Mouse (Mus musculus) limb, embryonic 15.5 days (tissue): Measurements from ENCODE around the gene Wdr72. TPM values are rescaled to one million over a fixed set of nuclear protein-coding genes. Genes with fewer than 3 reads are reported as not detected.

Experiments
- ATAC-seq: fragments of 200-750 bp; cut with Nextera tagmentation; 2 replicates; pipeline ENCODE4 v1.8.0; 2017; ENCODE audit warnings: low read depth, moderate TSS enrichment; ENCODE audit not compliant: insufficient number of reproducible peaks, low FRiP score, low TSS enrichment
- H3K27ac ChIP-seq: fragments of 300-500 bp; sonication (generic); 2 replicates; pipeline ENCODE4 v1.5.1; 2015; ENCODE audit warnings: moderate library complexity, mild to moderate bottlenecking, inconsistent platforms
- H3K27me3 ChIP-seq: fragments of 300-500 bp; sonication (generic); 2 replicates; pipeline ENCODE4 v1.6.1; 2015; ENCODE audit warnings: inconsistent platforms
- H3K36me3 ChIP-seq: fragments of 300-500 bp; sonication (generic); 2 replicates; pipeline ENCODE4 v1.6.1; 2015; ENCODE audit warnings: inconsistent platforms
- H3K4me1 ChIP-seq: fragments of 300-500 bp; sonication (generic); 2 replicates; pipeline ENCODE4 v1.6.1; 2015; ENCODE audit warnings: inconsistent platforms
- H3K4me2 ChIP-seq: fragments of 300-500 bp; sonication (generic); 2 replicates; pipeline ENCODE4 v1.6.1; 2015; ENCODE audit warnings: mild to moderate bottlenecking, inconsistent platforms
- H3K4me3 ChIP-seq: fragments of 300-500 bp; sonication (generic); 2 replicates; pipeline ENCODE4 v1.5.1; 2015; ENCODE audit warnings: mild to moderate bottlenecking, inconsistent platforms
- H3K9ac ChIP-seq: fragments of 300-500 bp; sonication (generic); 2 replicates; pipeline ENCODE4 v1.6.1; 2015; ENCODE audit warnings: inconsistent platforms
- H3K9me3 ChIP-seq: fragments of 300-500 bp; sonication (generic); 2 replicates; pipeline ENCODE4 v1.6.1; 2016; ENCODE audit warnings: inconsistent platforms
- WGBS: fragments of 180-500 bp; shearing (Covaris S2); methylation state at CpG from one replicate; pipeline ENCODE4 v1.1.7; 2015; 5-methylcytosine and 5-hydroxymethylcytosine counted together
- polyA plus RNA-seq: library from polyadenylated mRNA; unstranded; fragments of >200 nt; fragmentation: Nextera tagmentation; extraction: Ambion mirVana; gene quantifications from 2 replicates; pipeline ENCODE4 v1.2.1, GENCODE M21; 2015

Gene Wdr72
- polyA plus RNA-seq, 1 experiment from 2014 or later, result 0.27 TPM

DNA sequence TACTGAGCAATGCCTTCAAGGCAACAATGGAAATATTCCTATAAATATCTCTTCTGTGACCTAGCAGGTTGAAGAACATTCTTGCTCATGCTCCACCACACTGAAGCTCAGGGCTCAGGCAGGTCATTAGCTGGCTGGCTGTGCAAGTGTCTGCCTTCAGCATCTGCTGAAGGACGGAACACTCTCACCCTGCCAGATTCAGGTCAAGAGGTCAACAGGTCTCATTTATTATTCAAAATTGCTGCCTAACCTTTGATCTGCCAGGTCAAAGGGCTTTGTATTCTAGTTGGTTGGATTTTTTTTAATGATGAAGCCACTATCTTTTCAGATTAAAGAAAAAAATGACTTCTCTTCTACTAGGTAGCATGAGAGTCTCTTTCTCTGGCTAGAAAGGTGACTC, 139.3 kb downstream of the Wdr72 start:
- Histone ChIP-seq H3K27ac (no peak overlapping the region), H3K27me3 (no peaks in the 10 kb centered on the region), H3K36me3 (no peaks in the 10 kb centered on the region), H3K9me3 (no peaks in the 10 kb centered on the region), H3K9ac (no peak overlapping the region), H3K4me1 (no peaks in the 10 kb centered on the region), H3K4me3 (no peak overlapping the region), H3K4me2 (no peak overlapping the region)
- ATAC-seq, result no peak
- 41% methylated on average over 1 of the region's 1 CpGs for WGBS

DNA sequence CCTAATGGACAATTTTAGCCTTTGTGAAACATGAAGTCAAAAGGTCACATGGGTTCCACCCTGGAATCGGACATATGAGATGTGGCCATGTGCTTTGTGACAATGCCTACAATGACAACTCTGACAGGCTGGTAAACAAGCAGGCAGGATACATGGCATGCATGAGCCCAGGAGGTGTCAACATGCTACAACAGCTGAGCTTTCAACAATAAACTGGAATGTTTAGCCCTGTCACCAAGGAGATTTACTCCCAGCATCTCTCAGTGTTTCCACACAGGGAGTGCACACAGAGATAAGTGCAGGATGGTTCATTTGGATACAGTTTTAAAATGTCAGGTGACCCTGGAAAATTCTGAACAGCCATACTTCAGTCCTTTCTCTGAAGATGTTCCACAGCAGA, 140.4 kb downstream of the Wdr72 start:
- Histone ChIP-seq H3K4me2 (no peak overlapping the region), H3K4me1 (no peaks in the 10 kb centered on the region), H3K36me3 (no peaks in the 10 kb centered on the region), H3K27ac (no peak overlapping the region), H3K4me3 (no peak overlapping the region), H3K9ac (no peak overlapping the region), H3K9me3 (no peaks in the 10 kb centered on the region), H3K27me3 (no peaks in the 10 kb centered on the region)
- WGBS, result 64% methylated on average over 1 of the region's 1 CpGs
- ATAC-seq, result no peak

DNA sequence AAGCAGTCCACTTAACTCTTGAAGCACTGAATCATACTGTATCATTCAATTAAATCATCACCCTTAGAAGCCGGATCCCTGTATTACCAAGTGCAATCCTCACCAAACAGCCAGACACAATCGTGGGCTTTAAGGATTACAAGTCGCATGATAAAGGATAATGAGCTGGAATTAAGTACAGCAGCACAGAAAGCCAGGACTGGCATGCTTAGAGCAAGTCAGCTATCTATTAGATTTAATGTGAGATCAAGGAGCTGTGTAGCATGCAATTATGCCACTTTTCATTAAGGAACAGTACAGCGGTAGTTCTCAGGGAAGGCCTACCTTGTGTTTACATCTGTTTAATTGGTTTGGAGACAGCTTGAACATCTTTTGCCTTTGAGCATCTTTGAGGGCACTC, 148.2 kb downstream of the Wdr72 start:
- Histone ChIP-seq H3K27ac (no peak overlapping the region), H3K4me1 (no peaks in the 10 kb centered on the region), H3K27me3 (no peaks in the 10 kb centered on the region), H3K4me2 (no peak overlapping the region), H3K4me3 (no peak overlapping the region), H3K9ac (no peak overlapping the region), H3K36me3 (no peaks in the 10 kb centered on the region), H3K9me3 (no peaks in the 10 kb centered on the region)
- WGBS, result 44% methylated on average over 4 of the region's 4 CpGs
- no peak for ATAC-seq

DNA sequence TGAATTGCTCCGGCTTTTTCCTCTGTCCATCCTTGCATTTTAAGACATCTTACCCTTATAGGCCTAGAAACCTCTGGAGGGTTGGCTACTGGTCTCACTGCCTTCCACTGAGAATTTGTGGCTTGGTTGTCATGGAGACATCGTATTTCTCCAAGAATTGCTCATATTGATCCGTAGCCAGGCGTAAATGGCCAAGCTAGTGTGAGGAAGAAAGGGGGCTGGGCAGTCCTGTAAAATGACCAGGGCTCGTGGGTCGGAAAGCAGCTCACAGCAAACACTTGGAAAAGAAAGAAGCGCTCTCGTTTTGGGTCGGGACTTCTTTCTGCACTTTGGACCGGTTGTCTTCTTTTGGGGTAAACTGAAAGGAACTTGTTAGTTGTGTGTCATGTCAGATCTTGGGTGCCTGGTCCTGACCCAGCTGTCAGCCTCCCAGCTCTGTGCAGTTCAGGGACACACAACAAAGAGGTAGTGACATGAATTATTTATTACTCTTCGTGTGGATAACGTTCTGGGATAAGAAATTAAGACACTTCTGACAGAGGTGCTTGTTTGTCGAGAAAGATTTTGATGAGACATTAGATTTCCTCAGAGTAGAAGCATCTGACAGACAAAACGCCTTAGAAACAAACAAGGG, 167.7 kb downstream of the Wdr72 start:
- no peaks in the 10 kb centered on the region for H3K36me3 ChIP-seq
- H3K9me3 ChIP-seq, result no peaks in the 10 kb centered on the region
- H3K27ac ChIP-seq, result no peak overlapping the region
- 56% methylated on average over 14 of the region's 14 CpGs for WGBS
- no peaks in the 10 kb centered on the region for H3K4me1 ChIP-seq
- no peak for ATAC-seq
- no peak overlapping the region for H3K9ac ChIP-seq
- no peaks in the 10 kb centered on the region for H3K27me3 ChIP-seq
- H3K4me3 ChIP-seq, result no peak overlapping the region
- H3K4me2 ChIP-seq, result no peak overlapping the region

GRCm38 (mm10) chr9:74282072-74282471, 171.9 kb downstream of the Wdr72 start:
- H3K27ac ChIP-seq, result no peak overlapping the region
- H3K4me2 ChIP-seq, result no peak overlapping the region
- no peaks in the 10 kb centered on the region for H3K27me3 ChIP-seq
- no peak overlapping the region for H3K9ac ChIP-seq
- no peaks in the 10 kb centered on the region for H3K4me1 ChIP-seq
- WGBS, result 41% methylated on average over 3 of the region's 3 CpGs
- H3K4me3 ChIP-seq, result no peak overlapping the region
- no peaks in the 10 kb centered on the region for H3K9me3 ChIP-seq
- H3K36me3 ChIP-seq, result no peaks in the 10 kb centered on the region
- ATAC-seq, result no peak

DNA sequence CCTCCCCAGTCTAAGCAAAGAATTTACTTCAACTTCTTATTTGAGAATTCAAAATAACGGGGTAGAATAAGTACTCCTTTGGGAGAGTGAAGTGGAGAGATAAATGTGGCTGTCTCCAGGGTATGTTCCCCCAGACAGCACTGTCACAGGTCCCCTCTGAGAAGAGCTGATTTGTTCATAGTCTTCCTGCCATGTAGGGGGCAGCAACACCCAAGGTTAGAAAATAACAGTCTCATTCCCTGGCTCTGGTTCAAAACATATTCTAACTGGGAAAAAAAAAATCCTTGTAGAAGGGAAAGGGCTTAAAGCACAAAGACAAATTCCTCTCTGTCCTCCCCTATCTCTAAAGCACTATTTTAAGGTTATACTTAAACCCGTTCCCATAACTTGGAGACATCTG, 176.1 kb downstream of the Wdr72 start:
- no peak for ATAC-seq
- Histone ChIP-seq H3K4me2 (no peak overlapping the region), H3K9ac (no peak overlapping the region), H3K9me3 (no peaks in the 10 kb centered on the region), H3K4me1 (no peaks in the 10 kb centered on the region), H3K4me3 (no peak overlapping the region), H3K36me3 (no peaks in the 10 kb centered on the region), H3K27me3 (no peaks in the 10 kb centered on the region), H3K27ac (no peak overlapping the region)
- 63% methylated on average over 2 of the region's 2 CpGs for WGBS

DNA sequence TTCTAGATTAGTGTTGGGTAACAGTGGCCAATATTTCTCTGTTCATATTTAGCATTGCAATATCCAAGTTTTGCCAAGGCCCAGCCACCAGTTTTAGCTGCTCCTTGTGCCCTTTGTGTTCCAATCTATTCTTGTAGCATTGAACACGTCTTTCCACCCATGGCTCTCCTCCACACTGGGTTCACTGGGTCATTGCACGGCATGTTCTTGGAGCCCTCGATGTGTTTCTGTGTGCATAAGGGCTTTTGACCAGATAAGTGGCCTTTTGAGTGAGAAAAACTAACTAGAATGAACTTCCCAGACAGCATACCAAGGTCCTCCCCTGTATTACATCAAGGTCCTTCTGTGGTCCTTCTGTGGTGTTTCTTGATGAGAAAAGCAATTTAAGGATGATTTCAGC, 184.3 kb downstream of the Wdr72 start:
- Histone ChIP-seq H3K4me1 (no peaks in the 10 kb centered on the region), H3K4me2 (no peak overlapping the region), H3K27me3 (no peaks in the 10 kb centered on the region), H3K9ac (no peak overlapping the region), H3K27ac (no peak overlapping the region), H3K9me3 (no peaks in the 10 kb centered on the region), H3K36me3 (no peaks in the 10 kb centered on the region), H3K4me3 (no peak overlapping the region)
- no peak for ATAC-seq
- WGBS, result 85% methylated on average over 3 of the region's 3 CpGs

GRCm38 (mm10) chr9:74318771-74319170, 208.6 kb downstream of the Wdr72 start:
- Histone ChIP-seq H3K36me3 (no peaks in the 10 kb centered on the region), H3K4me2 (no peak overlapping the region), H3K9me3 (no peaks in the 10 kb centered on the region), H3K27ac (no peak overlapping the region), H3K27me3 (no peaks in the 10 kb centered on the region), H3K9ac (no peak overlapping the region), H3K4me1 (no peaks in the 10 kb centered on the region), H3K4me3 (no peak overlapping the region)
- no peak for ATAC-seq
- 83% methylated on average over 1 of the region's 1 CpGs for WGBS

DNA sequence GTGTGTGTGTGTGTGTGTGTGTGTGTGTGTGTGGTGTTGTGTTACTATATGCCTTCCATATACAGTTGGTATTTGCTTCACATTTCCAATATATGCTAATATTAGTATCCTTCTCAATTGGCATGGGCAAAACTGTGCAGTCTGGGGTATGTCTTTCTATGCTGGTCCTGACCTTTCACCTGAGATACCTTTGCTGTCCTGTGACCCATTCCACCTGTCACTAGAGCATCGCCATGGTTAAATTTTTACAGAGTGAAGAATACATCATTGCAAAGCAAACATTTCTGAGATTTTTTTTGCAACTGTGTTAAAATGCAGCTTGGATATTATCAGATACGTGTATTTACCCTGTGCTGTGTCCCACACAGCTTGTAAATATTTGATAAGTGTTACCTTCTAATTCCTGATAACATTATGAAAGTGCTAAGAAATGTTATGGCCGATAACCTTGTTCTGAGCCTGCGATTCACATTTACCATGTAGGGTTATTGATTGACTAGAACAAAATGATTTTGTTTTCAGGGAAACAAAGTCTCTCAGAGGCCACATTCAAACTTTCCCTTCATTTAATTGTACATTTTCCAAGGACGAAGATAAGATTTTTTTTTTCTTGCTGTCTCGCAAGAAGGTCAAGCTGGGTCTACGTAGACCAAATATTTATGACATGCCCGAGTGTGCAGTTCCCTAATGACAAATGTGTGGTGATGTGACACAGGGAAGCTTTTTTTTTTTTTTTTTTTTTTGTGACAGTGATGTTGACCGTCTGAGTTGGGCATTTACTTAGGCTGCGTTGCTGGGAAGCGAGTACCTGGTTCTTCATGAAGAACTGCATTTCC, 214.2 kb downstream of the Wdr72 start:
- Histone ChIP-seq H3K9me3 (no peaks in the 10 kb centered on the region), H3K36me3 (no peaks in the 10 kb centered on the region), H3K27me3 (no peaks in the 10 kb centered on the region), H3K4me3 (no peak overlapping the region), H3K4me1 (no peaks in the 10 kb centered on the region), H3K4me2 (no peak overlapping the region), H3K9ac (no peak overlapping the region), H3K27ac (no peak overlapping the region)
- WGBS, result 79% methylated on average over 11 of the region's 11 CpGs
- no peak for ATAC-seq

DNA sequence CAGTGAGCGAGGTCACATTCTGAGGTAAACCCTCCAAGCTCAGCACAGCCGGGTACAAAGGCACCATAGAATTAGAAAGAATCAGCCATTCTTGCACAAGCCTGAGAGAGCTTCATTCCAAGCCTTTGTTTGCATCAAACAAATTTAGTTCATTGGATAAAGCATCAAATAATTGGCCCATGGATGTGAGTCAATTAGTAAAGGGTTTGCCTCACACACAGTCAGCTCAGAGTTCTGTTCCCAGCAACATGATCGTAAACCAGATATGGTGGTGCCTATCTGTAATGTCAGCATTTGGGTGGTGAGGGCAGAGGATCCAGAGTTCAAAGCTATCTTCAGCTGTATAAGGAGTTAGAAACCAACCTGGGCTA, 214.8 kb downstream of the Wdr72 start:
- ATAC-seq, result no peak
- no peaks in the 10 kb centered on the region for H3K4me1 ChIP-seq
- 85% methylated on average over 3 of the region's 3 CpGs for WGBS
- no peak overlapping the region for H3K9ac ChIP-seq
- no peaks in the 10 kb centered on the region for H3K36me3 ChIP-seq
- no peak overlapping the region for H3K4me2 ChIP-seq
- no peak overlapping the region for H3K27ac ChIP-seq
- no peaks in the 10 kb centered on the region for H3K27me3 ChIP-seq
- no peak overlapping the region for H3K4me3 ChIP-seq
- no peaks in the 10 kb centered on the region for H3K9me3 ChIP-seq

GRCm38 (mm10) chr9:74325981-74326380, 215.8 kb downstream of the Wdr72 start:
- H3K4me3 ChIP-seq, result no peak overlapping the region
- 83% methylated on average over 1 of the region's 1 CpGs for WGBS

GRCm38 (mm10) chr9:74328821-74329220, 218.7 kb downstream of the Wdr72 start:
- H3K4me1 ChIP-seq, result no peaks in the 10 kb centered on the region
- H3K36me3 ChIP-seq, result no peaks in the 10 kb centered on the region
- H3K4me3 ChIP-seq, result no peak overlapping the region
- H3K9me3 ChIP-seq, result no peaks in the 10 kb centered on the region
- no peak overlapping the region for H3K27ac ChIP-seq
- no peak for ATAC-seq
- 48% methylated on average over 5 of the region's 5 CpGs for WGBS
- no peak overlapping the region for H3K9ac ChIP-seq
- H3K27me3 ChIP-seq, result no peaks in the 10 kb centered on the region
- H3K4me2 ChIP-seq, result no peak overlapping the region

More at GRCm38 (mm10) chr9:74325981-74326380, 215.8 kb downstream of the Wdr72 start:
- Histone ChIP-seq H3K9me3 (no peaks in the 10 kb centered on the region), H3K27ac (no peak overlapping the region), H3K4me2 (no peak overlapping the region), H3K36me3 (no peaks in the 10 kb centered on the region), H3K4me1 (no peaks in the 10 kb centered on the region), H3K27me3 (no peaks in the 10 kb centered on the region), H3K9ac (no peak overlapping the region)
- ATAC-seq, result no peak
